Mouse (Mus musculus) olfactory bulb, adult 2 months (tissue): Measurements from ENCODE around the gene Olfr733.

ENCODE experiments used
- CTCF ChIP-seq: fragments of 200-500 bp; IDR thresholded peaks from 2 replicates; pipeline ENCODE4 v1.5.1; 2012; ENCODE audit warnings: low read depth, mild to moderate bottlenecking, low read length, moderate library complexity; ENCODE audit not compliant: insufficient read depth
- POLR2A ChIP-seq: fragments of 200-500 bp; IDR thresholded peaks from 2 replicates; pipeline ENCODE4 v1.6.1; 2012; ENCODE audit warnings: mild to moderate bottlenecking, low read depth, low read length, moderate library complexity; ENCODE audit not compliant: insufficient read depth

DNA sequence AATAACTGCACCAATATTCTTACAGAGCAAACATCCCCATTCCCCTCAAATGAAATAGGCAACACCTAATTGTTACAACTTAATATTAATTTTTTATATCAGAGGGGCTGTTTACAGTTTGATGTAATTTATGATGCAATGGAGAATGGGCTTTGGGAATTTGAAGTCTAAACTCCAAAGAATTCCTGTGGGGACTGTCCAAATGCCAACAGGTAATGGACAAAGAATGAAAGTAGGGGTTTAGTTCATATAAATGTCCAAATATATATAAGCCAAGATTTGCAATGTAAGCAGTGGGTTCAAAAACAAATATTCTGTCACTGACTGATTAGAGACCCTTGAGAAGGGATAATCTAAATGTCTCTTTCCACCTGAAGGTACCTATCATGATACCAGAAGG, at the start of gene Olfr733:
- TF ChIP-seq CTCF (no peak), POLR2A (no peak)
